Comparison of ENCODE assay signal across 10 mouse cellular contexts in the genomic region with DNA sequence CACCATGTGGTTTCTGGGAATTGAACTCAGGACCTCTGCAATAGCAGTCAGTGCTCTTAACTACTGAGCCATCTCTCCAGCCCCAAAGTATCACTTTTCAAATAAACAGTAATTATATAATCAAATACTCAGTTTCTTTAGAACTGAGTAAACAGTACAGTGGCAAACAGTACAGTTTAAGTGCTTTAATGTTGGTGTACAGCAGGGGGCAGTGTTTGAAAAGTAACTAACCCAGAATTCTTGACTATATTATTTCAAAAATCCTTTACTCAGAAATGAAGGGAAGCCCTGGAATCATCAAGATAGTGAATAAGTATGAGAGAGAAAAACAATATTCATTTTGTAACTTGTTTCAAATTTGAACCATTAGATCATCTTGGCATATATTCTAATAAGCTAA. TPM values are rescaled to one million over a fixed set of nuclear protein-coding genes. Genes with fewer than 3 reads are reported as not detected.
DNase-seq lines count a peak whose midpoint lies in the region; ATAC-seq and TF ChIP-seq lines count a peak whose summit lies in the region.
"Had no signal": no experiment of that assay in that cellular context is flagged by ENCODE, and none has a peak within 500 bp of the region (broad histone marks: within the 10 kb centered on the region; RNA-seq: fewer than 3 reads in every experiment).

No protein-coding gene starts in this region.

- peak; percentile 29 for DNase-seq in urinary bladder, postnatal 14 days (ENCODE audit: low spot score)
- DNase-seq in urinary bladder, postnatal 4 days (ENCODE audit: low spot score in 2 of 2) = no peak
- DNase-seq in c-Kit-positive CD71-positive TER-119-negative erythroid progenitor cells, embryonic 14.5 days (ENCODE audit: low read depth) = peak; percentile 34
- DNase-seq in left cerebral cortex, postnatal 10 days (ENCODE audit: extremely low spot score in 1 of 2, low spot score in 2 of 2) = peak; percentile 16 to 22
- DNase-seq in splenic B cell, adult 2 months (ENCODE audit: low read depth, low spot score) = peak; percentile 70

- no peaks in the 10 kb centered on the region for H3K36me3 ChIP-seq in intestine, postnatal 0 days (ENCODE audit: control insufficient read depth, insufficient read depth)
- no peaks in the 10 kb centered on the region for H3K36me3 ChIP-seq in intestine, embryonic 16.5 days (ENCODE audit: control insufficient read depth, insufficient read depth, low read length)
- no peaks in the 10 kb centered on the region for H3K36me3 ChIP-seq in splenic B cell, adult 2 months (ENCODE audit: control insufficient read depth, insufficient read depth, low read length, poor library complexity, severe bottlenecking)
- H3K36me3 ChIP-seq: midbrain, embryonic 12.5 days had no signal

- no peak for ATAC-seq in intestine, postnatal 0 days
- no peak for ATAC-seq in intestine, embryonic 16.5 days

- no peak overlapping the region for H3K4me3 ChIP-seq in intestine, postnatal 0 days (ENCODE audit: low read depth, low read length)
- H3K4me3 ChIP-seq in intestine, embryonic 16.5 days (ENCODE audit: low read length) = no peak overlapping the region
- H3K4me3 ChIP-seq: midbrain, embryonic 12.5 days had no signal

- H3K9me3 ChIP-seq in intestine, postnatal 0 days (ENCODE audit: control insufficient read depth) = no peaks in the 10 kb centered on the region
- no peaks in the 10 kb centered on the region for H3K9me3 ChIP-seq in intestine, embryonic 16.5 days (ENCODE audit: control insufficient read depth, low read length)
- H3K9me3 ChIP-seq: midbrain, embryonic 12.5 days had no signal

- H3K9ac ChIP-seq in intestine, postnatal 0 days (ENCODE audit: low read depth, low read length) = no peak overlapping the region
- no peak overlapping the region for H3K9ac ChIP-seq in intestine, embryonic 16.5 days (ENCODE audit: low read depth, low read length)
- H3K9ac ChIP-seq: midbrain, embryonic 12.5 days had no signal

- intact Hi-C loops in left cerebral cortex, postnatal 10 days (cut with DNase I) = no loop called here

- peak; percentile 66 for TF ChIP-seq CTCF in intestine, postnatal 0 days (IDR thresholded peaks at IDR 0.05; ENCODE audit: low read depth)

- H3K4me1 ChIP-seq in intestine, postnatal 0 days (replicated peaks; ENCODE audit: control insufficient read depth, insufficient read depth, low read length) = no peaks in the 10 kb centered on the region
- H3K4me1 ChIP-seq in intestine, embryonic 16.5 days (ENCODE audit: control insufficient read depth, insufficient read depth, low read length) = no peaks in the 10 kb centered on the region
- H3K4me1 ChIP-seq: midbrain, embryonic 12.5 days had no signal

- no peak overlapping the region for H3K4me2 ChIP-seq in intestine, postnatal 0 days (replicated peaks; ENCODE audit: low read depth)
- no peak overlapping the region for H3K4me2 ChIP-seq in intestine, embryonic 16.5 days (ENCODE audit: low read depth, low read length)
- H3K4me2 ChIP-seq: midbrain, embryonic 12.5 days had no signal

- no peak overlapping the region for H3K27ac ChIP-seq in intestine, postnatal 0 days (ENCODE audit: low read depth, low read length)
- H3K27ac ChIP-seq in intestine, embryonic 16.5 days (ENCODE audit: low read length) = no peak overlapping the region
- H3K27ac ChIP-seq: midbrain, embryonic 12.5 days had no signal

- H3K27me3 ChIP-seq in intestine, postnatal 0 days (replicated peaks; ENCODE audit: control insufficient read depth, insufficient read depth, low read length) = no peaks in the 10 kb centered on the region
- H3K27me3 ChIP-seq in intestine, embryonic 16.5 days (replicated peaks; ENCODE audit: control insufficient read depth, insufficient read depth, low read length) = no peaks in the 10 kb centered on the region
- no peaks in the 10 kb centered on the region for H3K27me3 ChIP-seq in splenic B cell, adult 2 months (ENCODE audit: control insufficient read depth, insufficient read depth, low read length, poor library complexity, severe bottlenecking)
- H3K27me3 ChIP-seq: midbrain, embryonic 12.5 days had no signal

RNA-seq across cellular contexts. Expression of a gene that starts 9.8 kb away (rescaled TPM):
- polyA plus RNA-seq in intestine, postnatal 0 days (2015; fragmentation: Nextera tagmentation; extraction: Ambion mirVana) = 0.27 and 0.66 TPM in 2 replicates
- polyA plus RNA-seq in intestine, embryonic 16.5 days (2015; fragmentation: Nextera tagmentation; extraction: Ambion mirVana) = 0.33 and 0.45 TPM in 2 replicates
- 1 to 10 TPM; 1.6 TPM for total RNA-seq in left cerebral cortex, postnatal 10 days (2021)
- total RNA-seq: hematopoietic stem cell, adult 5-6 weeks had no signal

RNA-seq across cellular contexts. Expression of a gene that starts 35.0 kb away (rescaled TPM):
- 8.8 and 10.0 TPM in 2 replicates for polyA plus RNA-seq in intestine, postnatal 0 days (2015; fragmentation: Nextera tagmentation; extraction: Ambion mirVana)
- 30.4 and 33.7 TPM in 2 replicates for polyA plus RNA-seq in intestine, embryonic 16.5 days (2015; fragmentation: Nextera tagmentation; extraction: Ambion mirVana)
- 1 to 10 TPM; 1.7 to 2.0 TPM for total RNA-seq in left cerebral cortex, postnatal 10 days (2021)
- polyA plus RNA-seq: cerebellum, adult 2 months had no signal

RNA-seq across cellular contexts. Expression of a gene that starts 54.1 kb away (rescaled TPM):
- polyA plus RNA-seq in intestine, postnatal 0 days (2015; fragmentation: Nextera tagmentation; extraction: Ambion mirVana) = 22.8 and 26.5 TPM in 2 replicates
- 60.0 and 65.2 TPM in 2 replicates for polyA plus RNA-seq in intestine, embryonic 16.5 days (2015; fragmentation: Nextera tagmentation; extraction: Ambion mirVana)
- total RNA-seq in left cerebral cortex, postnatal 10 days (2021) = 10 to 100 TPM; 29.2 to 32.3 TPM

Comparison
In these comparisons a context has a peak if more than half of its experiments do, and no peak if none do; other contexts are left out.
1. DNase-seq: peak in urinary bladder, postnatal 14 days (single experiment), c-Kit-positive CD71-positive TER-119-negative erythroid progenitor cells, embryonic 14.5 days (single experiment), left cerebral cortex, postnatal 10 days (2 of 2) and splenic B cell, adult 2 months (single experiment); none in urinary bladder, postnatal 4 days (0 of 2).